1 mouse cellular context compared by ENCODE assay signal in the genomic region with DNA sequence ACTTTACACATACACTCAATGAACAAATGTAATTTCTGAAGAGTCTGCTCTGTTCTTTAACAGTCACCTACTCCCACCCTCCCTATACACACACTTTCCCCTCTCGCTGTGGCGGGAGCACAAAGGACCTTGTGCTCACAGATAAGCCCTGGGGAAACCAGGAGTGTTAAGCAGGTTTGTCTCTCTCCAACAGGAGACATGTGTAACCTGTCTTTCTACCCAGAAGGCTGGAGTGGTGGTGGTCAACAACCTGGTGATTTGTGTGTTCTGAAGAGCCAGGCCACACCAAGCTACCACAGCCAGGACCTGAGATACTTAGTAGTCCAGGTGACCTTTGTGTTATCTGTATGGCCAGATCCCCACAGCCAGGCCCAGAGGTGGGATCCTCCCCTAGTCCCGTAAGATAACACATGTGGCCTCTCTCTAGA.
TF ChIP-seq lines count a peak whose summit lies in the region.

No protein-coding gene starts in this region.

TF ChIP-seq in MEL, 35 proteins besides CTCF, POLR2A, EP300 and RAD21 (continued from another document):
- TF ChIP-seq MYC (IDR thresholded peaks at IDR 0.05; ENCODE audit: low read depth, low read length) (no peak), MXI1 (IDR thresholded peaks at IDR 0.05; ENCODE audit: low read depth, low read length) (no peak), TCF12 (IDR thresholded peaks at IDR 0.05; ENCODE audit: low read depth, low read length) (no peak), TBP (IDR thresholded peaks at IDR 0.05; ENCODE audit: low read depth, low read length) (0 out of 2 replicates have a peak, but pooled peaks have one; percentile 30), MAZ (IDR thresholded peaks at IDR 0.05; ENCODE audit: low read depth, low read length) (no peak), NELFE (IDR thresholded peaks at IDR 0.05; ENCODE audit: low read depth, low read length) (no peak), MAX (IDR thresholded peaks at IDR 0.05; ENCODE audit: low read length) (no peak), MEF2A (IDR thresholded peaks at IDR 0.05; ENCODE audit: extremely low read depth, insufficient replicate concordance, low read depth, low read length, poor library complexity, severe bottlenecking) (no peak), RCOR1 (IDR thresholded peaks at IDR 0.05; ENCODE audit: low read depth, low read length) (no peak), ETS1 (IDR thresholded peaks at IDR 0.05; ENCODE audit: low read depth, low read length) (no peak), E2F4 (IDR thresholded peaks at IDR 0.05; ENCODE audit: borderline replicate concordance, low read depth, low read length) (no peak), MAFK (IDR thresholded peaks at IDR 0.05; ENCODE audit: borderline replicate concordance, low read depth, low read length) (no peak), KAT2A (conservative IDR thresholded peaks at IDR 0.05; ENCODE audit: low read depth, low read length) (no peak), NRF1 (IDR thresholded peaks at IDR 0.05; ENCODE audit: insufficient read depth, low read depth, low read length, poor library complexity, severe bottlenecking) (no peak), GATA1 (IDR thresholded peaks at IDR 0.05; ENCODE audit: low read depth, low read length) (peak; percentile 67)
TF ChIP-seq in MEL: peak in this region for 3.
